Mouse (Mus musculus) frontal cortex, postnatal 25 days (tissue): ENCODE measurements around the gene Rabl2.

Source experiments
- DNase-seq, 2 experiments: peaks; one replicate each; pipeline ENCODE4 v3.0.0; 2022; ENCODE audit warnings: low spot score in 2 of 2

Gene Rabl2

GRCm38 (mm10) chr15:89550506-89550905 is 41.2 kb downstream of the Rabl2 start:
- DNase-seq, result no peak

GRCm38 (mm10) chr15:89548837-89549236 is 42.9 kb downstream of the Rabl2 start:
- no peak for DNase-seq

DNA sequence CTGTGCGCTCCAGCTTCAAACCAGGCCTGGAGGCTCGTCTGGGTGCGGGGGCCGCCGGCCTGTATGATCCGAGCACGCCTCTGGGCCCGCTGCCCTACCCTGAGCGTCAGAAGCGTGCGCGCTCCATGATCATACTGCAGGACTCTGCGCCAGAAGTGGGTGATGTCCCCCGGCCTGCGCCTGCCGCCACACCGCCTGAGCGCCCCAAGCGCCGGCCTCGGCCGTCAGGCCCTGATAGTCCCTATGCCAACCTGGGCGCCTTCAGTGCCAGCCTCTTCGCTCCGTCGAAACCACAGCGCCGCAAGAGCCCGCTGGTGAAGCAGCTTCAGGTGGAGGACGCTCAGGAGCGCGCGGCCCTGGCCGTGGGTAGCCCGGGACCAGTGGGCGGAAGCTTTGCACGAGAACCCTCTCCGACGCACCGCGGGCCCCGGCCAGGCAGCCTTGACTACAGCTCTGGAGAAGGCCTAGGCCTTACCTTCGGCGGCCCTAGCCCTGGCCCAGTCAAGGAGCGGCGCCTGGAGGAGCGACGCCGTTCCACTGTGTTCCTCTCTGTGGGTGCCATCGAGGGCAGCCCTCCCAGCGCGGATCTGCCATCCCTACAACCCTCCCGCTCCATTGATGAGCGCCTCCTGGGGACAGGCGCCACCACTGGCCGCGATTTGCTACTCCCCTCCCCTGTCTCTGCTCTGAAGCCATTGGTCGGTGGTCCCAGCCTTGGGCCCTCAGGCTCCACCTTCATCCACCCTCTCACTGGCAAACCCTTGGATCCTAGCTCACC is 43.7 kb downstream of the Rabl2 start:
- no peak for DNase-seq

GRCm38 (mm10) chr15:89547321-89547720 is 44.4 kb downstream of the Rabl2 start:
- no peak for DNase-seq

DNA sequence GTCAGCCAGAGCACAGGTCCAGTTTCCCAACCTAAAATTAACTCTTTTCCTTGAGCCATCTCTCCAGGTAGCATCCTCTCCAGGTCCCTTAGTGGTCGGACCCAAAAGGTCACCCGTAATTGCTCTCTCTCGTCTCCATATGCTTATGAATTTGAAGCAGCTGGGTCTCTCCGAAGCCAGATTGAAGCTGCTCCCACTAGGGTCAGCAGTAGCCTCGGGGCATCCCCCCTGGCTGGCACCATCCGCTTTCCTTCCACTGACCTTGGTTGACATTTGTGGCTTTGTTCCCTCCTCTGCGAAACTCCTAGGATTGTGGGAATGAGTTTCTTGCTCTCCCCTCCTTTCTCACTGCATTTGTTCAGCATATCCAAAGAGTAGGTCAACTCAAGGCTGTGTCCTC is 47.6 kb downstream of the Rabl2 start:
- DNase-seq, result no peak

DNA sequence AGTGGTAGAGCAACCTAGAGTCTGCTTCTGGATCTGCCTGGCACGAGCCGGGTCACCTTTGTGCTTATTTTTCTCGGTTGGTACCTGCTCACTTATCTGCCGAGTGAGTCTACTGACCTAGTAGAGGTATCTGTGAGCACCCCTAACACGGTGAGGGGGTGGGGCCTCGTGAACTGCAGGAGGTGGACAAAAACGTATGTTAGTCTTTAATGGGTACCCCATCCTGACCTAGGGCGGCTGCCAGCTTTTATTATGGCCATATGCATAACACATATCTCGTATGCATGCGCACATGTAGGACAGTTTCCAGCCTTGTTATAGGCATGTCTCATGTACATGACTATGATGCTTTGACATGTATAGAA is 57.9 kb downstream of the Rabl2 start:
- no peak for DNase-seq

- peak in 1 of 2 experiments; percentile 44 for DNase-seq
Observed at GRCm38 (mm10) chr15:89532924-89533842, 58.5 kb downstream of the Rabl2 start.
